Mouse (Mus musculus) C2C12 (cell line): ENCODE measurements at regions not wholly inside any gene's neighbourhood (a gene's known extent, or its start where the extent isn't known, plus 50 kb on each side); places are given as distances from the start of the nearest gene placed in this dataset.

Experiments used
- CEBPB ChIP-seq: IDR thresholded peaks from one replicate; pipeline ENCODE4 v1.6.1; 2011; ENCODE audit warnings: low read depth, mild to moderate bottlenecking, control low read depth, moderate library complexity
- CTCF ChIP-seq: IDR thresholded peaks from one replicate; pipeline ENCODE4 v1.5.1; 2011; ENCODE audit not compliant: control insufficient read depth, insufficient read depth, insufficient read length
- MAX ChIP-seq: IDR thresholded peaks from one replicate; pipeline ENCODE4 v1.6.1; 2011; ENCODE audit warnings: mild to moderate bottlenecking, control low read depth
- MYOG ChIP-seq: IDR thresholded peaks from one replicate; pipeline ENCODE4 v1.6.1; 2011; ENCODE audit not compliant: control insufficient read depth, insufficient read length; ENCODE audit errors: extremely low read depth
- USF1 ChIP-seq: IDR thresholded peaks from one replicate; pipeline ENCODE4 v1.6.1; 2011; ENCODE audit warnings: low read depth, mild to moderate bottlenecking, control low read depth, moderate library complexity

- no peak for TF ChIP-seq CTCF
- TF ChIP-seq MYOG = no peak
- no peak for TF ChIP-seq MAX
- no peak for TF ChIP-seq CEBPB
- no peak for TF ChIP-seq USF1
Observed at GRCm38 (mm10) chr6:98524659-98525058, 182.1 kb upstream of the Gm765 start.
